Mouse (Mus musculus): ENCODE results near the gene Tnfrsf22. TPM values are rescaled to one million over a fixed set of nuclear protein-coding genes. Genes with fewer than 3 reads are reported as not detected.

Tnfrsf22 gene
- polyA plus RNA-seq, 1 experiment from 2014 or later: 4.2 TPM

- ATAC-seq (ENCODE audit: low FRiP score): no peak
- no peaks in the 10 kb centered on the region for H3K27me3 ChIP-seq
- H3K4me3 ChIP-seq: no peak overlapping the region
- 67% methylated on average over 5 of the region's 5 CpGs for WGBS
- H3K4me1 ChIP-seq (replicated peaks): peaks cover 35% of the 10 kb centered on the region
- H3K36me3 ChIP-seq: peaks cover 46% of the 10 kb centered on the region
- no peak overlapping the region for H3K4me2 ChIP-seq
- H3K9ac ChIP-seq: no peak overlapping the region; the same call in 1 of the 2 replicates
- H3K27ac ChIP-seq: peak overlapping the region; percentile 25
- no peaks in the 10 kb centered on the region for H3K9me3 ChIP-seq
Observed at GRCm38 (mm10) chr7:143594865-143595264, 54.6 kb downstream of the Tnfrsf22 start.

- Histone ChIP-seq H3K36me3 (peaks cover 72% of the 10 kb centered on the region), H3K9ac (no peak overlapping the region), H3K27ac (no peak overlapping the region), H3K4me1 (replicated peaks) (peaks cover 18% of the 10 kb centered on the region), H3K4me3 (no peak overlapping the region), H3K4me2 (no peak overlapping the region), H3K9me3 (no peaks in the 10 kb centered on the region), H3K27me3 (no peaks in the 10 kb centered on the region)
- 96% methylated on average over 10 of the region's 10 CpGs for WGBS
- ATAC-seq (ENCODE audit: low FRiP score): no peak
Observed at GRCm38 (mm10) chr7:143592255-143592654, 57.2 kb downstream of the Tnfrsf22 start.

- no peak overlapping the region for H3K27ac ChIP-seq
- no peaks in the 10 kb centered on the region for H3K9me3 ChIP-seq
- ATAC-seq (ENCODE audit: low FRiP score): no peak
- H3K36me3 ChIP-seq: peaks cover 97% of the 10 kb centered on the region
- H3K27me3 ChIP-seq: no peaks in the 10 kb centered on the region
- H3K9ac ChIP-seq: no peak overlapping the region
- H3K4me3 ChIP-seq: no peak overlapping the region
- H3K4me1 ChIP-seq (replicated peaks): no peaks in the 10 kb centered on the region
- WGBS: 89% methylated on average over 4 of the region's 4 CpGs
- H3K4me2 ChIP-seq: no peak overlapping the region
Observed at GRCm38 (mm10) chr7:143588006-143588405, 61.5 kb downstream of the Tnfrsf22 start.

- H3K27me3 ChIP-seq: no peaks in the 10 kb centered on the region
- H3K4me1 ChIP-seq (replicated peaks): no peaks in the 10 kb centered on the region
- no peak overlapping the region for H3K27ac ChIP-seq
- no peak overlapping the region for H3K4me3 ChIP-seq
- no peak overlapping the region for H3K4me2 ChIP-seq
- no peak for ATAC-seq (ENCODE audit: low FRiP score)
- H3K9me3 ChIP-seq: no peaks in the 10 kb centered on the region
- WGBS: 89% methylated on average over 5 of the region's 5 CpGs
- no peak overlapping the region for H3K9ac ChIP-seq
- peaks cover 97% of the 10 kb centered on the region for H3K36me3 ChIP-seq
Observed at GRCm38 (mm10) chr7:143587586-143587985, 61.9 kb downstream of the Tnfrsf22 start.

Other genes starting within 250 kb of the Tnfrsf22 start
- gene Cdkn1c, start 188.6 kb downstream of the Tnfrsf22 start, polyA plus RNA-seq (2015; fragmentation: Nextera tagmentation; extraction: Ambion mirVana): 359 and 375 TPM in 2 replicates
- gene Slc22a18, start 175.9 kb downstream of the Tnfrsf22 start, polyA plus RNA-seq (2015; fragmentation: Nextera tagmentation; extraction: Ambion mirVana): 0.60 and 0.78 TPM in 2 replicates
- 0.53 and 1.5 TPM in 2 replicates for gene Phlda2, start 146.5 kb downstream of the Tnfrsf22 start, polyA plus RNA-seq (2015; fragmentation: Nextera tagmentation; extraction: Ambion mirVana)
- gene Nap1l4, start 100.6 kb downstream of the Tnfrsf22 start, polyA plus RNA-seq (2015; fragmentation: Nextera tagmentation; extraction: Ambion mirVana): 340 and 351 TPM in 2 replicates
- gene Cars, start 49.6 kb downstream of the Tnfrsf22 start, polyA plus RNA-seq (2015; fragmentation: Nextera tagmentation; extraction: Ambion mirVana): 57.8 and 66.1 TPM in 2 replicates
- gene Tnfrsf26, start 20.9 kb downstream of the Tnfrsf22 start, polyA plus RNA-seq (2015; fragmentation: Nextera tagmentation; extraction: Ambion mirVana): 0.28 and 0.36 TPM in 2 replicates
- 0.76 and 1.2 TPM in 2 replicates for gene Tnfrsf23, start 36.2 kb upstream of the Tnfrsf22 start, polyA plus RNA-seq (2015; fragmentation: Nextera tagmentation; extraction: Ambion mirVana)
- 27.6 and 31.4 TPM in 2 replicates for gene Osbpl5, start 107.3 kb upstream of the Tnfrsf22 start, polyA plus RNA-seq (2015; fragmentation: Nextera tagmentation; extraction: Ambion mirVana)
- not detected in 2 replicates for gene Mrgprg, start 117.3 kb upstream of the Tnfrsf22 start, polyA plus RNA-seq (2015; fragmentation: Nextera tagmentation; extraction: Ambion mirVana)
- gene Mrgpre, start 134.8 kb upstream of the Tnfrsf22 start, polyA plus RNA-seq (2015; fragmentation: Nextera tagmentation; extraction: Ambion mirVana): 3.8 and 4.0 TPM in 2 replicates
- gene Nadsyn1, start 173.2 kb upstream of the Tnfrsf22 start, polyA plus RNA-seq (2015; fragmentation: Nextera tagmentation; extraction: Ambion mirVana): 5.4 and 7.6 TPM in 2 replicates
- gene Dhcr7, start 173.5 kb upstream of the Tnfrsf22 start, polyA plus RNA-seq (2015; fragmentation: Nextera tagmentation; extraction: Ambion mirVana): 51.7 and 54.5 TPM in 2 replicates
- not detected in 2 replicates for gene Gm498, start 217.2 kb upstream of the Tnfrsf22 start, polyA plus RNA-seq (2015; fragmentation: Nextera tagmentation; extraction: Ambion mirVana)